Mouse (Mus musculus): ENCODE measurements at regions not wholly inside any gene's neighbourhood (a gene's known extent, or its start where the extent isn't known, plus 50 kb on each side); places are given as distances from the start of the nearest gene placed in this dataset.

DNA sequence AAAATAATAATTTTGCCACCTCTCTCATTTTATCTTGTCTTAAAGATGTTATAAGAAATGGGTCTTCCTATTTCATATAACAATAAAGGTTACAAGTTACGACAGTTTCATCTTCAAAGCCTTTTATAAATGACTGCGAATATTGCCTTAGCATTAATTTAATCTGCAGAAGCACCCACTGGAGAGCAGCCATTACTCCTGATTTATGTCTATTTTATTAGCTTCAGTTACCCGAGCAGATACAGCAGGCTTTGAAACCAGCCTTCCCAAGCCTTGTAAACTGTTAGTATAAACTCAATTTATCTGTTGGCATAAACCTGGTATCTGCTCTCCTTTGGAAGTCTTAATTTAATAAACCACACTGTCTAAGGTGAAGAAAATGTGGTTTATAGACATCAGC is 2851.6 kb upstream of the Gm6569 start:
- Histone ChIP-seq H3K9me3 (no peaks in the 10 kb centered on the region), H3K27ac (replicated peaks) (no peak overlapping the region), H3K27me3 (replicated peaks; ENCODE audit: low read depth, poor library complexity, severe bottlenecking) (no peaks in the 10 kb centered on the region), H3K4me3 (no peak overlapping the region), H3K36me3 (replicated peaks) (no peaks in the 10 kb centered on the region), H3K4me1 (no peaks in the 10 kb centered on the region)
- WGBS = 86% methylated on average over 3 of the region's 3 CpGs
- no peak for DNase-seq (ENCODE audit: low spot score)

DNA sequence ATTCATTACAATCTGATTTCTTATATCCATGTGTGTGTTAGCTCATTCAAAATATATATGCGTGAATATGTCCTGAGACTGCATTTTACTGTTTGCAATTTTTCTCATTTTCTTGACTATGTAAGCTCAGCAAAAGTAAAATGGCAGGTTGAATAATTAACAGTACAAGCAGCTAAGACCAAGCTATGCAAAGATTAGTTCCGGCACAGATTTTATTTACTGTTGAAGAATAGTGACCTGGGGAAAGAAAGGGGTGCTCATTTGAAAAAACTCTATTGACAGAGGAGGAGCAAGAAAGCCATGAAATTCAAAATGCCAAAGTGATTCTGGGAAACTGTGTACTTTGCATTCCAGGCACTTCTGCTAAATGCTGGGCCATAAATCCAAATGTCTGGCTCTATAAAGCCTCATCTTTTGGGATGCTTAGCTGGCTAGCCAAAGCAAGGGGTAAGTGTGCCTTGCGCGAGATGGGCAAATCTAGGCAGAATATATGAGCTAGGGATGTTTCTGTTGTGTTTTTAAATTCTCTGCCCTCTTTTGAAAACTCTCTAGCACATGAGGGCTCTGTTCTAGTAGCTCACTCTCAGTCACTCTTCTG is 2846.3 kb upstream of the Gm6569 start:
- H3K36me3 ChIP-seq (replicated peaks) = no peaks in the 10 kb centered on the region
- H3K4me3 ChIP-seq = no peak overlapping the region
- H3K27me3 ChIP-seq (replicated peaks; ENCODE audit: low read depth, poor library complexity, severe bottlenecking) = no peaks in the 10 kb centered on the region
- 89% methylated on average over 4 of the region's 4 CpGs for WGBS
- H3K9me3 ChIP-seq = no peaks in the 10 kb centered on the region
- no peaks in the 10 kb centered on the region for H3K4me1 ChIP-seq
- H3K27ac ChIP-seq (replicated peaks) = no peak overlapping the region
- no peak for DNase-seq (ENCODE audit: low spot score)

GRCm38 (mm10) chr15:70993397-70993796 is 2841.0 kb upstream of the Gm6569 start:
- WGBS = 68% methylated on average over 4 of the region's 4 CpGs
- Histone ChIP-seq H3K27me3 (replicated peaks; ENCODE audit: low read depth, poor library complexity, severe bottlenecking) (no peaks in the 10 kb centered on the region), H3K4me3 (no peak overlapping the region), H3K4me1 (peaks cover 3% of the 10 kb centered on the region; the same call in 1 of the 2 replicates), H3K36me3 (replicated peaks) (no peaks in the 10 kb centered on the region), H3K27ac (replicated peaks) (no peak overlapping the region), H3K9me3 (no peaks in the 10 kb centered on the region)
- DNase-seq (ENCODE audit: low spot score) = no peak

DNA sequence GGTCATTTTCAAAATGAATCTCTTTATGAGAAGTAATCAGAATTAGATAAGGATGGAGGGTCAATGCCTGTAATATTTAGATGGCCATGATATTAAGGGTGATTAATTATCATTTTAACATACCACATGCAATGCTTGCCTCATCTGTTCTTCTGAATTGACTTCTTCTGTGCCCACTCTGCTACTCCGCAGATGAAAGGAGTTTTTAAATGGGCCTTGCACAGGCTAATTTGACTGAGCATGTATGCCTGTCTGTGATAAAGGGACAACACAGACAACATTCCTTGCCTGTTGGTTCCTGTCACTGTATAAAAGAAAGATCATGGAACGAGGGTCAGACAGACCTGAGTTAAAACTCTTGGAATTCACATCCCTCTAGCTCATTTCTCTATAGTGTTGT is 2824.0 kb upstream of the Gm6569 start:
- Histone ChIP-seq H3K36me3 (replicated peaks) (no peaks in the 10 kb centered on the region), H3K4me3 (no peak overlapping the region), H3K4me1 (no peaks in the 10 kb centered on the region), H3K27me3 (replicated peaks; ENCODE audit: low read depth, poor library complexity, severe bottlenecking) (no peaks in the 10 kb centered on the region), H3K9me3 (no peaks in the 10 kb centered on the region), H3K27ac (replicated peaks) (no peak overlapping the region)
- WGBS = 69% methylated on average over 2 of the region's 2 CpGs
- no peak for DNase-seq (ENCODE audit: low spot score)

- WGBS = 75% methylated on average over 5 of the region's 5 CpGs
- H3K4me1 ChIP-seq = no peaks in the 10 kb centered on the region
- no peaks in the 10 kb centered on the region for H3K36me3 ChIP-seq (replicated peaks)
- no peak overlapping the region for H3K27ac ChIP-seq (replicated peaks)
- no peak overlapping the region for H3K4me3 ChIP-seq
- DNase-seq (ENCODE audit: low spot score) = no peak
- H3K27me3 ChIP-seq (replicated peaks; ENCODE audit: low read depth, poor library complexity, severe bottlenecking) = no peaks in the 10 kb centered on the region
- H3K9me3 ChIP-seq = no peaks in the 10 kb centered on the region
These were observed 2823.6 kb upstream of the Gm6569 start for GRCm38 (mm10) chr15:71010773-71011172.

GRCm38 (mm10) chr15:71054251-71054852 is 2780.0 kb upstream of the Gm6569 start:
- H3K4me1 ChIP-seq = no peaks in the 10 kb centered on the region
- H3K36me3 ChIP-seq (replicated peaks) = no peaks in the 10 kb centered on the region
- no peaks in the 10 kb centered on the region for H3K27me3 ChIP-seq (replicated peaks; ENCODE audit: low read depth, poor library complexity, severe bottlenecking)
- H3K4me3 ChIP-seq = no peak overlapping the region
- H3K9me3 ChIP-seq = no peaks in the 10 kb centered on the region
- H3K27ac ChIP-seq (replicated peaks) = no peak overlapping the region
- DNase-seq (ENCODE audit: low spot score) = no peak
- WGBS = 86% methylated on average over 5 of the region's 5 CpGs

- WGBS = 91% methylated on average over 1 of the region's 1 CpGs
- no peaks in the 10 kb centered on the region for H3K4me1 ChIP-seq
- H3K27ac ChIP-seq (replicated peaks) = no peak overlapping the region
- H3K36me3 ChIP-seq (replicated peaks) = no peaks in the 10 kb centered on the region
- H3K27me3 ChIP-seq (replicated peaks; ENCODE audit: low read depth, poor library complexity, severe bottlenecking) = no peaks in the 10 kb centered on the region
- H3K9me3 ChIP-seq = no peaks in the 10 kb centered on the region
- no peak overlapping the region for H3K4me3 ChIP-seq
- no peak for DNase-seq (ENCODE audit: low spot score)
These were observed 2747.9 kb upstream of the Gm6569 start for GRCm38 (mm10) chr15:71086367-71086997.

GRCm38 (mm10) chr15:71099111-71099510 is 2735.2 kb upstream of the Gm6569 start:
- Histone ChIP-seq H3K36me3 (replicated peaks) (no peaks in the 10 kb centered on the region), H3K4me3 (no peak overlapping the region), H3K4me1 (no peaks in the 10 kb centered on the region), H3K9me3 (no peaks in the 10 kb centered on the region), H3K27ac (replicated peaks) (no peak overlapping the region), H3K27me3 (replicated peaks; ENCODE audit: low read depth, poor library complexity, severe bottlenecking) (no peaks in the 10 kb centered on the region)
- peak; percentile 9 for DNase-seq (ENCODE audit: low spot score)
- WGBS = 63% methylated on average over 3 of the region's 3 CpGs

- Histone ChIP-seq H3K4me1 (no peaks in the 10 kb centered on the region), H3K36me3 (replicated peaks) (no peaks in the 10 kb centered on the region), H3K27ac (replicated peaks) (no peak overlapping the region), H3K4me3 (no peak overlapping the region), H3K9me3 (no peaks in the 10 kb centered on the region), H3K27me3 (replicated peaks; ENCODE audit: low read depth, poor library complexity, severe bottlenecking) (no peaks in the 10 kb centered on the region)
- no peak for DNase-seq (ENCODE audit: low spot score)
These were observed 2704.6 kb upstream of the Gm6569 start for GRCm38 (mm10) chr15:71129802-71130201.

DNA sequence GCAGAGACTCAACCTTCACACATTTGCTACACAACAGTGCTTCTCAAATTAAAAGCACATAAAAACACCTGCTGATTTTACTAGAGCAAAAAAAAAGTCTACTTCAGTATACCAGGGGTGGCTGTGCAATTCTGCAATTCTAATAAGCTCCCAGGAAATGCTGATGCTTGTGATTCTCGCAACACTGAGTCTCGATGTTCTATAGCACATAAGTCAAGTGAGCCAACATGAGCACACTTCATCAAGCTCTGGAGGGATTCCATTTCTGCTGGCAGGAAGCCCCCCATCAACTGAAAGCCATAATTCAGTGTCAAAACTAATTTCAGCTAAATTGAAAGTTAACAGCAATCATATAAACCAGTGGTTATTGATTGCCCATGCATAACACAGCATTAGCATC is 2676.7 kb upstream of the Gm6569 start:
- WGBS = 89% methylated on average over 2 of the region's 2 CpGs
- no peaks in the 10 kb centered on the region for H3K27me3 ChIP-seq (replicated peaks; ENCODE audit: low read depth, poor library complexity, severe bottlenecking)
- no peak overlapping the region for H3K4me3 ChIP-seq
- no peaks in the 10 kb centered on the region for H3K36me3 ChIP-seq (replicated peaks)
- H3K4me1 ChIP-seq = no peaks in the 10 kb centered on the region
- DNase-seq (ENCODE audit: low spot score) = no peak
- no peaks in the 10 kb centered on the region for H3K9me3 ChIP-seq
- no peak overlapping the region for H3K27ac ChIP-seq (replicated peaks)

- Histone ChIP-seq H3K4me3 (no peak overlapping the region), H3K4me1 (no peaks in the 10 kb centered on the region), H3K9me3 (no peaks in the 10 kb centered on the region), H3K27ac (replicated peaks) (no peak overlapping the region), H3K27me3 (replicated peaks; ENCODE audit: low read depth, poor library complexity, severe bottlenecking) (no peaks in the 10 kb centered on the region), H3K36me3 (replicated peaks) (no peaks in the 10 kb centered on the region)
- no peak for DNase-seq (ENCODE audit: low spot score)
These were observed 2672.3 kb upstream of the Gm6569 start for GRCm38 (mm10) chr15:71162097-71162496.

GRCm38 (mm10) chr15:71195011-71195739 is 2639.2 kb upstream of the Gm6569 start:
- 63% methylated on average over 11 of the region's 11 CpGs for whole genome bisulfite sequencing
- H3K4me1 ChIP-seq = no peaks in the 10 kb centered on the region
- peak; percentile 22 for DNase-seq (ENCODE audit: low spot score)
- no peaks in the 10 kb centered on the region for H3K36me3 ChIP-seq (replicated peaks)
- H3K27ac ChIP-seq (replicated peaks) = no peak overlapping the region
- H3K27me3 ChIP-seq (replicated peaks; ENCODE audit: low read depth, poor library complexity, severe bottlenecking) = no peaks in the 10 kb centered on the region
- no peaks in the 10 kb centered on the region for H3K9me3 ChIP-seq
- no peak overlapping the region for H3K4me3 ChIP-seq

Data from embryonic facial prominence, embryonic 10.5 days (tissue).